Mouse (Mus musculus) embryonic facial prominence, embryonic 11.5 days (tissue): Measurements from ENCODE around the gene Mtf2. TPM values are rescaled to one million over a fixed set of nuclear protein-coding genes. Genes with fewer than 3 reads are reported as not detected.
A peak's percentile ranks its signal among the peaks of the same experiment; 100 is the strongest.
"Not testable (repeated sequence)": the region's sequence is repeated elsewhere in the genome, so short reads cannot be mapped to it uniquely, and the experiment has no call there.

Experiments
- ATAC-seq: fragments of 200-750 bp; cut with Nextera tagmentation; replicated peaks from 2 replicates; pipeline ENCODE4 v1.8.0; 2017; ENCODE audit warnings: low read depth; ENCODE audit not compliant: insufficient number of reproducible peaks, low FRiP score, low TSS enrichment
- DNase-seq: peaks from one replicate; pipeline ENCODE4 v3.0.0-alpha.2; 2015; ENCODE audit warnings: low spot score
- H3K27ac ChIP-seq: fragments of 300-500 bp; sonication (generic); replicated peaks from 2 replicates; pipeline ENCODE4 v1.5.1; 2014; ENCODE audit warnings: mild to moderate bottlenecking, low read depth, low read length, control low read depth
- H3K27me3 ChIP-seq: fragments of 300-500 bp; sonication (generic); 2 replicates; pipeline ENCODE4 v1.6.1; 2014; ENCODE audit warnings: mild to moderate bottlenecking, low read length, moderate library complexity, mixed read lengths; ENCODE audit not compliant: control insufficient read depth, insufficient read depth
- H3K36me3 ChIP-seq: fragments of 300-500 bp; sonication (generic); replicated peaks from 2 replicates; pipeline ENCODE4 v1.6.1; 2014; ENCODE audit warnings: low read depth, mild to moderate bottlenecking, low read length, moderate library complexity, mixed read lengths; ENCODE audit not compliant: control insufficient read depth, insufficient read depth
- H3K4me1 ChIP-seq: fragments of 300-500 bp; sonication (generic); 2 replicates; pipeline ENCODE4 v1.6.1; 2014; ENCODE audit warnings: low read length, mixed read lengths; ENCODE audit not compliant: control insufficient read depth, insufficient read depth
- H3K4me2 ChIP-seq: fragments of 300-500 bp; sonication (generic); 2 replicates; pipeline ENCODE4 v1.6.1; 2014; ENCODE audit warnings: low read depth, mild to moderate bottlenecking, control low read depth, low read length, moderate library complexity
- H3K4me3 ChIP-seq: fragments of 300-500 bp; sonication (generic); 2 replicates; pipeline ENCODE4 v1.5.1; 2014; ENCODE audit warnings: low read depth, low read length, control low read depth
- H3K9ac ChIP-seq: fragments of 300-500 bp; sonication (generic); replicated peaks from 2 replicates; pipeline ENCODE4 v1.6.1; 2014; ENCODE audit warnings: mild to moderate bottlenecking, control low read depth, low read length
- H3K9me3 ChIP-seq: fragments of 300-500 bp; sonication (generic); replicated peaks from 2 replicates; pipeline ENCODE4 v1.6.1; 2016; ENCODE audit warnings: mild to moderate bottlenecking, low read length, inconsistent platforms, mixed read lengths; ENCODE audit not compliant: control insufficient read depth
- WGBS: fragments of 180-500 bp; shearing (Covaris S2); extraction: QIAGEN DNeasy Blood & Tissue Kit; methylation state at CpG from one replicate; pipeline ENCODE4 v1.1.7; 2014; 5-methylcytosine and 5-hydroxymethylcytosine counted together
- polyA plus RNA-seq: library from polyadenylated mRNA; unstranded; fragments of >200 nt; fragmentation: Nextera tagmentation; extraction: Ambion mirVana; gene quantifications from 2 replicates; pipeline ENCODE4 v1.2.1, GENCODE M21; 2014

Gene Mtf2
- polyA plus RNA-seq, 1 experiment from 2014 or later: 160 TPM

GRCm38 (mm10) chr5:108092731-108093130, 27.3 kb downstream of the Mtf2 start:
- not testable (repeated sequence) for H3K9ac ChIP-seq, H3K36me3 ChIP-seq, H3K4me3 ChIP-seq, DNase-seq, H3K27ac ChIP-seq, ATAC-seq, H3K9me3 ChIP-seq, H3K4me1 ChIP-seq, H3K4me2 ChIP-seq, H3K27me3 ChIP-seq
- WGBS: 97% methylated on average over 8 of the region's 8 CpGs

GRCm38 (mm10) chr5:108097676-108098075, 32.2 kb downstream of the Mtf2 start:
- ATAC-seq (no peak), DNase-seq (no peak)
- H3K36me3 ChIP-seq: peaks cover 5% of the 10 kb centered on the region; the same call in 1 of the 2 replicates
- no peak overlapping the region for H3K4me2 ChIP-seq
- no peak overlapping the region for H3K27ac ChIP-seq
- no peaks in the 10 kb centered on the region for H3K9me3 ChIP-seq
- H3K9ac ChIP-seq: no peak overlapping the region
- no peak overlapping the region for H3K4me3 ChIP-seq
- no peaks in the 10 kb centered on the region for H3K27me3 ChIP-seq
- 89% methylated on average over 3 of the region's 3 CpGs for WGBS
- no peaks in the 10 kb centered on the region for H3K4me1 ChIP-seq

- Histone ChIP-seq H3K9me3 (no peaks in the 10 kb centered on the region), H3K4me1 (no peaks in the 10 kb centered on the region), H3K4me2 (no peak overlapping the region), H3K27ac (no peak overlapping the region), H3K9ac (no peak overlapping the region), H3K4me3 (no peak overlapping the region), H3K36me3 (peaks cover 5% of the 10 kb centered on the region; the same call in 1 of the 2 replicates), H3K27me3 (no peaks in the 10 kb centered on the region)
- no peak for DNase-seq
- ATAC-seq: no peak
Observed at GRCm38 (mm10) chr5:108100196-108100595, 34.7 kb downstream of the Mtf2 start.

- Histone ChIP-seq H3K27ac (no peak overlapping the region), H3K9ac (no peak overlapping the region), H3K36me3 (peaks cover 5% of the 10 kb centered on the region; the same call in 1 of the 2 replicates), H3K4me1 (no peaks in the 10 kb centered on the region), H3K4me2 (no peak overlapping the region), H3K27me3 (no peaks in the 10 kb centered on the region), H3K4me3 (no peak overlapping the region), H3K9me3 (no peaks in the 10 kb centered on the region)
- WGBS: 89% methylated on average over 5 of the region's 5 CpGs
- ATAC-seq: no peak
- DNase-seq: no peak
Observed at GRCm38 (mm10) chr5:108104306-108104705, 38.8 kb downstream of the Mtf2 start.

- Histone ChIP-seq H3K4me2 (no peak overlapping the region), H3K27me3 (no peaks in the 10 kb centered on the region), H3K27ac (no peak overlapping the region), H3K9me3 (no peaks in the 10 kb centered on the region), H3K36me3 (no peaks in the 10 kb centered on the region), H3K4me3 (no peak overlapping the region), H3K4me1 (no peaks in the 10 kb centered on the region), H3K9ac (no peak overlapping the region)
- DNase-seq: no peak
- whole genome bisulfite sequencing: 94% methylated on average over 7 of the region's 7 CpGs
- no peak for ATAC-seq
Observed at GRCm38 (mm10) chr5:108109346-108109745, 43.9 kb downstream of the Mtf2 start.

- no peak for DNase-seq
- 93% methylated on average over 4 of the region's 4 CpGs for WGBS
- no peak for ATAC-seq
- Histone ChIP-seq H3K36me3 (no peaks in the 10 kb centered on the region), H3K9me3 (no peaks in the 10 kb centered on the region), H3K4me1 (no peaks in the 10 kb centered on the region), H3K4me2 (no peak overlapping the region), H3K9ac (no peak overlapping the region), H3K27ac (no peak overlapping the region), H3K27me3 (no peaks in the 10 kb centered on the region), H3K4me3 (no peak overlapping the region)
Observed at GRCm38 (mm10) chr5:108117693-108118092, 52.2 kb downstream of the Mtf2 start.

GRCm38 (mm10) chr5:108120221-108120900, 54.9 kb downstream of the Mtf2 start:
- no peak overlapping the region for H3K4me3 ChIP-seq
- H3K27ac ChIP-seq: no peak overlapping the region
- no peaks in the 10 kb centered on the region for H3K9me3 ChIP-seq
- WGBS: 80% methylated on average over 9 of the region's 9 CpGs
- DNase-seq (no peak), ATAC-seq (no peak)
- no peaks in the 10 kb centered on the region for H3K4me1 ChIP-seq
- no peaks in the 10 kb centered on the region for H3K27me3 ChIP-seq
- no peaks in the 10 kb centered on the region for H3K36me3 ChIP-seq
- H3K4me2 ChIP-seq: no peak overlapping the region
- no peak overlapping the region for H3K9ac ChIP-seq

GRCm38 (mm10) chr5:108131849-108132440, 66.5 kb downstream of the Mtf2 start:
- ATAC-seq (no peak; the same call in 1 of the 2 replicates), DNase-seq (peak; percentile 54)
- under 1% methylated on average over 32 of the region's 32 CpGs for WGBS
- H3K9ac ChIP-seq: peak overlapping the region; percentile 64
- H3K4me2 ChIP-seq: peak overlapping the region; percentile 74
- H3K4me1 ChIP-seq: no peaks in the 10 kb centered on the region
- no peaks in the 10 kb centered on the region for H3K27me3 ChIP-seq
- no peaks in the 10 kb centered on the region for H3K9me3 ChIP-seq
- H3K36me3 ChIP-seq: no peaks in the 10 kb centered on the region
- H3K4me3 ChIP-seq: peak overlapping the region; percentile 72
- H3K27ac ChIP-seq: peak overlapping the region; percentile 69
